Mouse (Mus musculus) cortical plate, adult 2 months (tissue): ENCODE data around the gene Ccdc32.

ENCODE experiments used
- CTCF ChIP-seq: fragments of 200-500 bp; IDR thresholded peaks from 2 replicates; pipeline ENCODE4 v1.5.1; 2011; ENCODE audit warnings: mild to moderate bottlenecking, control low read depth, low read length; ENCODE audit not compliant: insufficient read depth; ENCODE audit errors: extremely low read depth
- POLR2A ChIP-seq: fragments of 200-500 bp; IDR thresholded peaks from 2 replicates; pipeline ENCODE4 v1.6.1; 2011; ENCODE audit warnings: mild to moderate bottlenecking, low read length, control low read depth; ENCODE audit not compliant: insufficient read depth; ENCODE audit errors: extremely low read depth

DNA sequence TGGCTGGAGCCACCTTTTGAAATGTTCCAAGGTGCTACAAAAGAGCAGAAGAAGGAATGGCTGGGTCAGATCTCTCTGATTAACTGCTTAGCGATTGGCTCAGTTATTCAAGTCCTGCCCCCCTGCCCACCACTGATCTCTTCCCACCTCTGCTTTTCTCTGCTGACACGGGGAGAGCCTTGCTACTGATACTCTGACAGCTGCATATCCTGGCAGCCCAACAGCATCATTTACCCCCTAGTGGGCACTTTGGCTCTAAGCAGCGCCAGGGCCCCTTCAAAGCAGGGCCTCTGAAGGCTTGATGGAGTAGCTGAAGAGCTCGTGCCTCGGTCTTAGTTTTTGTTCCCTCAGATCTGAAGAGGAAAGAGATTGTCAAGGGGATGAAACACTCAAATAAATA is 10.1 kb downstream of the Ccdc32 start:
- no peak for TF ChIP-seq CTCF
- no peak for TF ChIP-seq POLR2A
